Mouse (Mus musculus) mature B cell (primary cell): ENCODE results near the gene Pla2g4c.
"Not testable (repeated sequence)": the region's sequence is repeated elsewhere in the genome, so short reads cannot be mapped to it uniquely, and the experiment has no call there.

Experiments used
- in situ Hi-C: fragments of 300-500 bp; cut with MboI; formaldehyde crosslinking; loops from 2 replicates; pipeline ENCODE4 v1.14.3; 2019

Pla2g4c gene

GRCm38 (mm10) chr7:13324316-13324715 is at the start of gene Pla2g4c:
Gene Pla2g4c, plus strand, starts transcription at chr7:13324655.
- in situ Hi-C loops: no loop called here

- in situ Hi-C loops: no loop called here
Measured at GRCm38 (mm10) chr7:13277081-13277480, 47.4 kb upstream of the Pla2g4c start, which contains the start of gene Lig1. Gene Lig1, plus strand, starts transcription at chr7:13277283.

- in situ Hi-C loops: no loop called here
Measured at GRCm38 (mm10) chr7:13277833-13278232, 46.6 kb upstream of the Pla2g4c start.

- in situ Hi-C loops: no loop called here
Measured at GRCm38 (mm10) chr7:13278308-13278891, 46.1 kb upstream of the Pla2g4c start, which contains the start of gene Zswim9. Gene Zswim9, minus strand, starts transcription at chr7:13278721.

- in situ Hi-C loops: not testable (repeated sequence)
Measured at GRCm38 (mm10) chr7:13278957-13279356, 45.5 kb upstream of the Pla2g4c start.

- in situ Hi-C loops: no loop called here
Measured at GRCm38 (mm10) chr7:13288621-13289020, 35.8 kb upstream of the Pla2g4c start.

GRCm38 (mm10) chr7:13290041-13290675 is 34.3 kb upstream of the Pla2g4c start:
- in situ Hi-C loops: no loop called here

GRCm38 (mm10) chr7:13291370-13291769 is 33.1 kb upstream of the Pla2g4c start:
- in situ Hi-C loops: no loop called here

- in situ Hi-C loops: no loop called here
Measured at GRCm38 (mm10) chr7:13293878-13294855, 30.3 kb upstream of the Pla2g4c start.

- in situ Hi-C loops: no loop called here
Measured at GRCm38 (mm10) chr7:13295256-13295655, 29.2 kb upstream of the Pla2g4c start.

- in situ Hi-C loops: no loop called here
Measured at GRCm38 (mm10) chr7:13297636-13298035, 26.8 kb upstream of the Pla2g4c start.

- in situ Hi-C loops: no loop called here
Measured at GRCm38 (mm10) chr7:13298821-13299220, 25.6 kb upstream of the Pla2g4c start.

GRCm38 (mm10) chr7:13301643-13302042 is 22.8 kb upstream of the Pla2g4c start:
- in situ Hi-C loops: no loop called here

GRCm38 (mm10) chr7:13302780-13303179 is 21.7 kb upstream of the Pla2g4c start:
- in situ Hi-C loops: no loop called here

GRCm38 (mm10) chr7:13303372-13303771 is 21.1 kb upstream of the Pla2g4c start:
- in situ Hi-C loops: no loop called here

GRCm38 (mm10) chr7:13309407-13309806 is 15.0 kb upstream of the Pla2g4c start:
- in situ Hi-C loops: no loop called here

GRCm38 (mm10) chr7:13310493-13311199 is 13.8 kb upstream of the Pla2g4c start:
- in situ Hi-C loops: no loop called here

GRCm38 (mm10) chr7:13311401-13311800 is 13.1 kb upstream of the Pla2g4c start:
- in situ Hi-C loops: no loop called here

GRCm38 (mm10) chr7:13314095-13314597 is 10.3 kb upstream of the Pla2g4c start:
- in situ Hi-C loops: no loop called here

- in situ Hi-C loops: no loop called here
Measured at GRCm38 (mm10) chr7:13321424-13321823, 3.0 kb upstream of the Pla2g4c start.

- in situ Hi-C loops: no loop called here
Measured at GRCm38 (mm10) chr7:13330575-13330974, 6.1 kb downstream of the Pla2g4c start.

GRCm38 (mm10) chr7:13355943-13356342 is 31.5 kb downstream of the Pla2g4c start:
- in situ Hi-C loops: no loop called here
